Mouse (Mus musculus) ovary, postnatal 10 days (tissue): Measurements from ENCODE around the gene Srcin1.

ENCODE experiments used
- DNase-seq: peaks from one replicate; pipeline ENCODE4 v3.0.0; 2022; ENCODE audit warnings: low spot score

Gene Srcin1

DNA sequence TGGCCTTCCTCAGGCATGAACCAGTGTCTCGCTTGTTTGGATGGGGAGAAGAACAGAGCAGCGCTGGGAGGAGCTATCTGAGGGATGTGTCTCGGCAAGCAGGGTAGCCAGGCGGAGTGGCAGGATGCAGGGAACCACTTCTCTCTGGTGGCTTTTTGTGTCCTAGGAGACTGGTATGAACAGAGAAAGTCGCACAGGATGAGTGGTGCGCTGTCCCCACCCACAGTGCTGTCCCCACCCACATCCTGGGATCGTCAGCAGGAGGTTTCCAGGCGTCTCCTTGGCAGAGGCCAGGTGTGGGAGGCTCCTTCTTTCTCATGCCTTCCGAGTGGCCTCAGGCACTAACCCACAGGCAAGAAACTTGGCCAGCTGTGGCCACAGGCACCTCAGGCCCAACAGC, 73.6 kb downstream of the Srcin1 start:
- DNase-seq: no peak

DNA sequence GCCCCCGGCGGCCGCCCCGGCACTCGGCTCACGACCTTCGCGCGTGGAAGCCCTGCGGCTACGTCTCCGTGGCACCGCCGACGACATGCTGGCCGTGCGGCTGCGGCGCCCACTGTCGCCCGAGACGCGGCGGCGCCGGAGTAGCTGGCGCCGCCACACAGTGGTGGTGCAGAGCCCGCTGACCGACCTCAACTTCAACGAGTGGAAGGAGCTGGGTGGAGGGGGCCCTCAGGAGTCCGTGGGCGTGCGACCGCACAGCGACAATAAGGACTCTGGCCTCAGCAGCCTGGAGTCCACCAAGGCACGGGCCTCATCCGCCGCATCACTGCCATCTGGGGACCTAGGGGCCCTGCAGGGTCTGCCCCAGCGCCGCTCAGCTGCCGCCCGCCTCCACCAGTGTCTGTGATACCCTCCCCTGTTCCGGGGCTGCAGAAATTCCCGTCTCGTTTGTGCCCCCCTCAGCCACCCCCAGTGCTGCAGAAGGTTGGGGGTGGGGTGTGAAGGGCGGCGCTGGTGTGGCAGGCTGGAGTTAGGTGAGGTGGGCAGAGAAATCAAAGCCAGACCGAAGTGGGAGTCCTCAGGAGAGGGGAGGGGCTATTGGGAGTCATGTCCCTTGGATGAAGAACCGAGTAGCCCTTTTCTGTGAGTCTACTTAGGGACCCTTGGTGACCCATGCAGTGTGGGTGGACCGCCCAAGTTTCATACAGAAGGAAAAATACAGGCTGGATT, 75.1 kb downstream of the Srcin1 start:
- no peak for DNase-seq

DNA sequence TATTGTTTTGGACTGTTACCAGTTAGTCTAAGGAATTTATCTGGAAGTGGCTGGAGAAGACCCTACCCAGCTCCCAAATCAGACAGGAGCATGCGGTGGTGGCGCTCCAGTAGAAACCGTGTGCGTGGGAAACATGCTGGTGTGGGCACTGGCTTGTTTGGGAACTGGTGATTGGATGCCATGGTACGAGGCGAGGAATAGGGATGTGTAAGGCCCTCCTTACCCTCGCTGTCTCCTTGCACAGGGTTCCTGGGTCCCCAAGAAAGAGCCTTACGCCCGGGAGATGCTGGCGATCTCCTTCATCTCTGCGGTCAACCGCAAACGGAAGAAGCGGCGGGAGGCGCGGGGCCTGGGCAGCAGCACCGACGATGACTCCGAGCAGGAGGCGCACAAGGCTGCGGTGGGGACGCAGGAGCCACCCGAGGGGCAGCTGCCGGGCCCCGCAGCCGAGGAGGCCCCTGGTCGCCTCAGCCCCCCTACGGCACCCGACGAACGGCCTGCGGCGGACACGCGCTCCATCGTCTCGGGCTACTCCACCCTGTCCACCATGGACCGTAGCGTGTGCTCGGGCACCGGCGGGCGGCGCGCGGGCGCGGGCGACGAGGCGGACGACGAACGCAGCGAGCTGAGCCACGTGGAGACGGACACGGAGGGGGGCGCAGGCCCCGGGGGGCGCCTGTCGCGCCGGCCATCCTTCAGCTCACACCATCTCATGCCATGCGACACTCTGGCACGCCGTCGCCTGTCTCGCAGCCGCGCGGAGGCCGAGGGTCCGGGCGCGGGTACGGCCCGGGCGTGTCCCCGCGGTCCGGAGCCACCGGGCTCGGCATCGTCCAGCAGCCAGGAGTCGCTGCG, 75.9 kb downstream of the Srcin1 start, which contains the start of gene 4933428G20Rik:
4933428G20Rik (minus strand) TSS at position 476 of the 855 bp plus-strand sequence.
- DNase-seq: no peak

DNA sequence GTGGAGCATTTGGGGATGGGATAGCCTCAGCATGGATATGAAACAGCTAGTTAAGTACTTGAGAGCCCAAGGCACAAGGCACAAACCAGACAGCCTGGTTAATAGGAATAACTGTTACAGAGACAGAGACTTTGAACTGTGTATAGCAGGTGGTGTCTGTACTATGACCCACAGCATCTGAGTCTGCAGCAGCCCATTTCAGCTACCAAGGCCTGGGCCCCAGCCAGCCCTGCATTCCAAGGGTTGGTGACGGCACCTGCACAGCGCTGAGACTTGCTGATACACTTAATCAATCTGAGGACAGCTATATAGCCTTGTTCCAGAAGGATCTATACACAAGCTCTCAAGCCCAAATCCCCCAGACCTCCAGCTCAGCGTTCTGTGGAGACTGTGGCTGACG, 78.4 kb downstream of the Srcin1 start:
- no peak for DNase-seq

DNA sequence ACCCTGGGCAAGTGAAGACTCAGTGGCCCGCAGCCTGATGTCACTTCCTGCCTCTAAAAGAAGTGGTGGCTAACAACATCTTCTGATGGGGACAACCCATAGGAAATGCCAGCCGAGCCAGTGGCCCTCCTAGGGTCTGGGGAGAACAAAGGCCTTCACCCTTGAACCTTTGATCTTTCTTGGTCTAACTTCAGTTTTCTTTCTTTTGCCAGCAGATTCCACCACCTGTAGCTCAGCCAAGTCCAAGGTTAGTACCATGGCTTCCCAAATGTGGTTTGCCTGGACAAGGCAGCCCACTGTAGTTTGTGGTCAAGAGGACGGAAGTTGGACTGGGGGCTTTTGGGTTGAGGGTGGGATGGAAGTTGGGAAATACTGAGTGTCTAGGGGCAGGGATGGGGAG, 83.2 kb downstream of the Srcin1 start:
- no peak for DNase-seq

DNA sequence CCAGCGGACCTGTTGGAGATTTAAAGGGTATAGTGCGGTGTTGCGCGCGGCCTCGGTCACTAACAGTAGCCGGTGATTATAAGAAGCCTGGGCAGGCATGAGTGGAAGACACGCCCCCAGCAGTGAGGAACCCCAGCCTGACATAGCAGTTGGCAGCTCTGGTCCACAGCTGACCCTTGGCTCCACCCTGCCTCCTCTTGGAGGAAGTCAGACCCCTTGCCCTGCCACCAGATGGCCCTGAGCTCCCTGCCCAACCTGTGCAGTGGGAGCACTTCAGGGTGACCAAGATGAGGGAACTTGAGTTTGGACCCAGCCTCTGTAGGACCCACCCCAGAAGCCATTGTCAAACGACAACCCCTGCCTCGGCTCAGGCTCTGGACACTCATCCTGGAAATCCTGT, 84.3 kb downstream of the Srcin1 start:
- DNase-seq: no peak

DNA sequence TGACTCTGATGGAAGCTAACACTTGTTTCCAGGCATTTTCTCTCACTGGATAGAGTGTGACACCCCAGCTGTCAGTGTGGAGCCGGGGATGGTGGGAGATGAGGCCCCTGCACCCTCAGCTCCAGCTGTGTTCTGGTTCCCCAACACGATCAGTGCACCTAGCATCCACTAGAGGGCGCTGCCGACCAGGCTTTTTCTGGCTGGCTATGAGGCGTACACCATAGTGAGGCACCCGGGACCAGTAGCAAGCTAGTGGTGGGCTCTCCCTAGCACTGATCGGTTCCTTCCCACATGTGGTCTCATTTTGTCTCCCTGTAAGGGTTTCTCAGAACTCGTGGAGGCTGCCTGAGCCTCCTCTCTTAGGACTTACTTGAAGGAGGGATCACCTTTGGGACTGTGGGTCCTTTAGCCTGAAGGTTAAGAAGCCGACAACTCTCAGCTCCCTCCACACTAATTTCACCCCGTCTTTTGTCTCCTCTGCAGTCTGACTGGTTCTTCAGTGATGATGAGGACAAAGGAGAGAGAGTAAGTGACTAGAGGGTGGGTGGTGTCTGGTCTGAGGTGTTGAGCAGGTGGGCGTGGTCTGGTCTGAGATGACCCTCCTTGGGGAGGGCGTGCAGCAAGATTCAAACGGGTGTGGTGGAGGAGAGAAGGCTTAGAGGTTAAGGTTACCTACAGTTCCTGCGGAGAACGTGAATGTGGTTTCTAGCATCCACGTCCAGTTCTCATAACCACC, 86.2 kb downstream of the Srcin1 start:
- peak; percentile 62 for DNase-seq

DNA sequence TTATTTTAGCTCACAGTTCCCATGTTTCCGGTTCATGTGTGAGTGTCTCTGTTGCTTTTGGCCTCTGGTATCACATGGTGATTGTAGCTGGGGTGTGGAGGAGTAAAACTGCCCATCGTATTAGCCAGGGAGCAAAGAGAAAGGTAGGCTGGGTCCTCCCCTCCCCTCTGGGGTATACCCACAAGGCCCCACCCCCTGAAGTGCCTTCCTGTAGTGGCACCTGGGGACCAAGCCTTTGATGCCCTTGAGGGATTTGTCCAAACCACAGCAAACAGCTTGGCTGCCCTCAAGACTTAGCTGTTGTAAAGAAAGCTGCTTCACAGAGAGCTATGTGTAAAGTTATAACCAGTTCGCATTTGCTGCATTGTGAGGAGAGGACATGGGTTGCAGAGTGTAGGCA, 88.3 kb downstream of the Srcin1 start:
- DNase-seq: no peak

DNA sequence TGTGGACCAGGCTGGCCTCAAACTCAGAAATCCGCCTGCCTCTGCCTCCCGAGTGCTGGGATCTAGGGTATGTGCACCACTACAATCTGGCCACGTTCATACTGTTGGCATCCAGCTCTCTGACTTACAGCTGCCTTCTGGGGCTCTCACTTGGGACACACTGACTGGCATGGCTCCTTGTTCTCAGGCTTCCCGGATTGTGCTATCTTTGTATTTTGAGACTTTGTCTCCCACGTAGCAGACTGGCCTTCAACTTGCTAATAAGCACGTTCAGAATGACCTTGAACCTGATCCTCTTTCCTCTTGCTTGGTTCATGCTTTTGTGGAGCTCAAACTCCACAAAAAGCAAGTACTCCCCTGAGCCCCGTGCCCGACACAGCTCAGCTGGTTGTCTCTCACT, 90.3 kb downstream of the Srcin1 start:
- no peak for DNase-seq

DNA sequence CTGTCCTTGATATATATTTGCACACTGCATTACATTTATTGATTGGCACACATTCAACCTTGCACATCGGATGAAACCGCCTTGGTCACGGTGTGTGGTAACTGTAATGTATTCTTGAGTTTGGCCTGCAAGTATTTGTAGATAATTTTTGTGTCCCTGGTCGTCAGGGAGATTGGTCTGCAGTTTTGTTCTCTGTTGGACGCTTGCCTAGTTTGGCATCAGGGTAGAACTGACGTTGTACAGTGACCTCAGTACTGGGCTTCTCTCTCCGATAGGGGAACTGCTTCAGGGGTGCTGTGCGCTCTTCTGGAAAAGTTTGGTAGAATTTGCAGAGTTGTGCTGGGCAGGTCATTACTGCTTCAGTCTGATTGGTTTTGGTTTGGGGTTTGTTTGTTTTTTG, 96.2 kb downstream of the Srcin1 start:
- no peak for DNase-seq

DNA sequence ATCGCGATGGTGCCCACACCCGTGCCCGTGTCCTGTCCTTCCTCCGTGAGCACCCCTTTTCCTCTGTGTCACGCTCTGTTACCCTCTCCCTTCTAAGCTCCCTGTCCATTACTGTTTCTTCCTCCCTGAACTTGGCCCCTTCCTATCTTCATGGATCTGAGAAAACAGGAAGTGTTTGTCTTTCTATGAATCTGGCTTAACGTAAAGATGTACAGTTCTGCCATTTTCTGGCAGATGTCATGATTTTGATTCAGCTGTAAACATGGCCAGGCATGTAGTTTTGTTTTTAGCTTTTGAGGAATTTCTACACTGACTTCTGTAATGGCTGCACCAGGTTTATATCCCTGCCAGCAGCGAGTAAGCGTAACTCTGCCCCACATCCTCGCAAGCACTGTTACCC, 96.9 kb downstream of the Srcin1 start:
- DNase-seq: no peak

DNA sequence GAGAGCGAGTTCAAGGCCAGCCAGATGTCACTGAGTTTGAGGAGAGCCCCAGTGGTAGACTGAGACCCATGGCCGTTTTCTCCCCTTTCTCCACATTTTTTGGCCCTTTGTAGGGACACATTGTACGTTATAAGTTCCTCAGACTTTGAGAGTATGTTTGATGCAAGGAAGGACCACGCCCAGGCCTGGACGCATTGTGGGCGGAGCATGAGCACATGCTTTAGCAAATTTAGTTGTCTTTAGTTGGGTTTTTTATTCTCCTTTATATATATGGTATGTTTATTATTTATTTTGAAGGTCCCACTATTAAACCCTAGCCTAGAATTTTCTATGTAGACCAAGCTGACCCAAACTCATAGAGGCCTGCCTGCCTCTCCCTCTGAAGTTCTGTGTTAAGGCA, 97.6 kb downstream of the Srcin1 start:
- no peak for DNase-seq

DNA sequence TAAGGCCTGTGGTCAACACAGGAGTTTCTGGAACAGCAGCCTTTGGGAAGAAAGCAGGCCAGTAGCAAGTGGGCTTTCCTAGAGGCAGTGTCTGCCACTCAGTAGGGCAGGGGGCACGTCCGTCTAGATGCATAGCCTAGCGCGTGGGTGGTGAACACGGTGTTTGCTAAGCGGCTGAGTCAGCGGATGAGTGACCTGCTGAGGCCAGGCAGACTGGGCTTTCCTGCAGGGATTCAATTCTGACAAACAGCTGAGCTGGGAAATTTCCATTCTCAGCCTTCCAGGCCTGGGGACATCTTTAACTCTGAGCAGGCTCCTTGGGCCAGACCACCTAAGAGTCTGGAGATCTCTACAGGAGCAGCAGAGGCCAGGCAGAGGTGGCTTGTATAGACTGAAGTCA, 98.6 kb downstream of the Srcin1 start:
- DNase-seq: no peak

DNA sequence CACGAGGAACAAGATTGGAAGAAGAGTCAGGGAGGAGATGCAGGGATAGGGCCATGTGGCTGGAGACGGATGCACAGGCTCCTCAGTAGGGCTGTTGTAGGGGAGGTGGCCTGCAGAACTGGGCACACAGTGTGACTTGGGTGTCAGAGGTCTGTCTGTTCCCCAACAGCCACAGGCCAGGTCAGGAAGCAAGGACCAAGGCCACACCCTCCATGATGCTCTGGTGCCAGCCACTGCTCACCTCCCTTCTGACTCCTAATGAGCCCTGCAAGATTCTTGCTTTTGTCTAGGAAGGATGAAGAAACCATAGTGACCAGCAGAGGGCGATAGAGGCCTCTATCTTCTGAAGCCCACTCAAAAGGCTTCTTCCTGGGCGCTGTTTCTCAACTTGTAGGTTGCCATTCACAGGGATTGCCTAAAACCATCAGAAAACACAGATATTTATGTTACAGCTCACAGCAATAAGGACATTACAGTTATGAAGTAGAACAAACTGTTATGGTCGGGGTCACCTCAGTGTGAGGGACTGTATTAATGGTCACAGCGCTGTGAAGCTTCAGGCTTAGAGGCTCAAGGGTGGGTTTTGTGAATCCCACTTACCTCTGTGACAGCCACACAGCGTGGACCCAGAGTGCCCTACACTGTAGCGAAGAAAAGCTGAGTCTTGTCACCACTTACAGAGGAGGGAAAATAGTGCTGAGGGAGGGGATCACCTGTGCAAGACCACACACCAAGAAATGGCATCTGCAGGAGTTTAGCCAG, 99.5 kb downstream of the Srcin1 start:
- peak; percentile 31 for DNase-seq

DNA sequence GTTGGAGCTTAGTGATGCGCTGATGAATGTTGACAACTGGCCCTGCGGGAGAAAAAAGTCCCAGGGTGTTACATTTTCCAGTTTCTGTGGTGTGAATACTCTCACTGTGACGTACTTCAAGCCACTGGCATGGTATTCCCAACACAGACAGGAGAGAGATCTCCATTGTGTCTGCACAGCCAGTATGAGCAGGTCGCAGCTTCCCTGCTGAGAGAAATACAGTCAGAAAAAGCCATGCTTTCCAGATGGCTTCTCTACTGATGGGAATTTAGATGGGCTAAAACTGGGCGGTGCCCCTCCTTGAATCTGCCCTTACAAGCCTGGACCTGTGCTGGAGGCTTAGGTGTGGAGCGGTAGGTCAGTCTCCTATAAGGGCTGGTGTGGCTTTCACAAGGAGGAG, 104.7 kb downstream of the Srcin1 start:
- no peak for DNase-seq

DNA sequence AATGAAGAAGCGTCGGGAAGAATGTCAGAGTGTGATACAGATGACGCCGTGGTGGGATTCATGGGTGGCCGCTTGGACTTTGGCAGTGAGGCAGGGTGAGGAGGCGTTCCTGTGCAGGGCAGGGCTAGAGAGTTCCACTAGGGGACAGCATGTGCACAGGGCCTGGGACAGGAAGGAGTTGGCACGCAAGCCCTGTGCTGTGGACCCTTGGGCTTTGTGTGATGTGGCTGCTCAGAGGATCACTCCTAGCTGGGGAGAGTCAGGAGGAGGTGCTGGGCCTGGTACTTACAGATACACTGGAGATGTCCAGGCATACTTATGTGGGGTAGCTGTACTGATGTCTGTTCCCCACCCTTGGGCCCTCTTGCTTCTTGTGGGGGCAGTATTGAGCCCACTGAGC, 106.2 kb downstream of the Srcin1 start:
- no peak for DNase-seq

DNA sequence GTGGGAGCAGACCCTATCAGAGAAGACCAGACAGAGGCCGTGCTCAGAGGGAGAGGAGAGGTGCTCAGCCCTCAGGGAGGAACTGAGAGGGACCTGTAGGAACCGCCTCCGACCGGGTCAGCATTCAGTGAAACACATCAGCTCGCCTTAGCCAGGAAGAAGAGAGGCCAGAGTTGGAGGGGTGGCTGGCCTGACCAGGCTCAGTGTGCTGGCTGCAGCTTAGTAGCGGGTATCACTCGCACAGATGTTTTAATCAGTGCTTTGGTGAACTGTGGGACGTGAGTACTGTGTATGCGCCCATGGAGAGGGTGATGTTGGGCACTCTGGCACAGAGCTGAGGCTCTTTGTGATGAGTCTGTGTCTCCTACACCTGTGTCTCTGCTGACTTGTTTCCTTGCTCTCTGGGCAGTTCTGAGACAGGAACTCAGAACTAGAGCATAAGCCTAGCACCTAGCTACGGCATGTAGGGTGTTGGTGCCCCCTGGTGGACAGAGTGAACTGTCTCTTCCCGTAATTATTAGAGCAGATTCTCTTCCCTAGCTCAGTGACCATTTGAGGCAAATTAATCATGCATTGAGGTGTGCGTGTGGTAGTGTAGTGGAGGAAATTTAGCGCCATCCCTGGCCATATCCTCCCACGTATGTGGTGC, 107.2 kb downstream of the Srcin1 start:
- peak; percentile 55 for DNase-seq

DNA sequence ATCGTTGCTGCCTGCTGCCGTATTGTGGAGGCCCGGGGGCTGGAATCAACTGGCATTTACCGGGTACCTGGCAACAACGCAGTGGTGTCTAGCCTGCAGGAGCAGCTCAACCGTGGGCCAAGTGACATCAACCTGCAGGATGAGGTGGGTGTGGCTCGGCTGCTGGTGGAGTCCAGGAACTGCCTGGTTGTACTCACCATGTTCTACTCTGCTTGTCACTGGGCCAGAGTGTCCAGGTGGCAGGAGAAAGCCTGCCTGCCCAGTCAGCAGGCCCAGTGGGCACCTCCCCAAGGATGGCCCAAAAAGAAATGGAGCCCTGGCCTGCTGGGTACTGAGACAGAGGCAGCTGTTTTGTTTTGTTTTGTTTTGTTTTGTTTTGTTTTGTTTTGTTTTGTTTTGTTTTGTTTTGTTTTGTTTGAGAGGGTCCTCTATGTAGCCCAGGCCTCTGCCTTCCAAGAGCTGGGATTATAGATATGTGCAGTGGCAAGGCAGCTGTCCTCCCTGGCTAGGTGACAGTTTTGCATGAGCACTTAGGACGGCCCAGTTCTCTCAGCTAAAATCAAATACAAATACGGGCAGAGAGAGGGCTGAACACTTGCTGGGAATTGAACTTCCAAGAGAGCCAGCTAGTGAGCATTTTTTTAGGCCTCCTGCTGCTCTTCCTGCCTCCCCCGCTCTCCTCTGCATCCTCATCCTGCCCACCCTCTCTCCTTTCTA, 109.4 kb downstream of the Srcin1 start:
- no peak for DNase-seq

DNA sequence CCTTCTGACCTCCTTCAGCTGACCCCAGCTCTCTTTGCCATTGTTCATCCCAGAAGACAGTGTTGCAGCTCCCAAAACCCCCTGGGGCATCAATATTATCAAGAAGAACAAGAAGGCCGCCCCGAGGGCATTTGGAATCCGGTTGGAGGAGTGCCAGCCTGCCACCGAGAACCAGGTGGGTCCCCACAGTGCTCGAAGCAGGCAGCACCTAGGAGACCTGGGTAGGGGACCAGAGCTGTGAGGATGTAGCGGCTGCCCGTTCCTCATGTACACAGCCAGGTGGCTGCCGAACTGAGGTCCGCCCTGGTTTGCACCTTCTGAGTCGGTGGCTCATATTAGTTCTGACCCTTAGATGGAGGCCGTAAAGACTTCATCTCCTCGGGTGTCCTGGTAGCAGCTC, 110.0 kb downstream of the Srcin1 start:
- no peak for DNase-seq

DNA sequence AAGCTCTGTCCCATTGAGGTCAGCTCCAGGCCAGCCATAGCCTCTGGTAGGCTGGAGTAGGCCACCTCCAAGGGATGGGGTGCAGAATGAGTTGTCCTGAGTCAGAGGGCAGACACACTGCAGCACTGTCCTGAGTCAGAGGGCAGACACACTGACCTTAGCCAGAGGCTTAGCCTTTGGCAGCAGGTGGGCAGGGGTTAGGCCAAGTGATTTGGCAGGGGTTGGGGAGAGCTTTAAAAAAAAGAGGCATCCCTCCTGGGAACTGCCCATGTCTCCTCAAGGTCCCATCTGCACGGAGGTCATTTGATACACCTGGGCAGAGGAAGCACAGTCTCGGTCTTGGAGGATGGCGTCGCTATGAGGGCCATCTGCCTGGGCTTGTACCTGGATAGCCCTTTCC, 112.0 kb downstream of the Srcin1 start:
- DNase-seq: no peak

DNA sequence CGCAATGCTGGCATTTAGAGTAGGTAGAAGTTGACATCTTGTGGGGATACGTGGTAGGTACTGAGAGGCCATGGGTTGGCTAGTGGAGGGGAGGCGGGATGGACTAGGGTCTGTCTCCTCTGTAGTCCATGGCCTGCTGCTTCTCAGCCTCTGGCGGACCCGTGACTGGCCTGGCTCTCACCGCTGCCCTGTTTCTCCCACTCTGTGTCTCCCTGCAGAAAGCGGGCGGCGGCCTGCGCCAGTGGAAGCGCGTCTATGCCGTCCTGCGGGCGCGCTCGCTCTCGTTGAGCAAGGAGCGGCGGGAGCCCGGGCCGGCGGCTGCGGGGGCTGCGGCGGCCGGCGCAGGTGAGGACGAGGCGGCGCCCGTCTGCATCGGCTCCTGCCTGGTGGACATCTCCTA, 112.8 kb downstream of the Srcin1 start:
- DNase-seq: no peak
